Mouse (Mus musculus) myocyte (in vitro differentiated cells): ENCODE data around the gene Tprn. TPM values are rescaled to one million over a fixed set of nuclear protein-coding genes. Genes with fewer than 3 reads are reported as not detected.

Experiments
- H3K27me3 ChIP-seq: one replicate; pipeline ENCODE4 v1.6.1; 2011; ENCODE audit not compliant: control insufficient read depth, insufficient read depth, insufficient read length
- H3K36me3 ChIP-seq: one replicate; pipeline ENCODE4 v1.6.1; 2011; ENCODE audit not compliant: control insufficient read depth, insufficient read depth
- H3K4me2 ChIP-seq: one replicate; pipeline ENCODE4 v1.6.1; 2011; ENCODE audit warnings: low read depth, control low read depth
- H3K4me3 ChIP-seq: one replicate; pipeline ENCODE4 v1.5.1; 2011; ENCODE audit warnings: mild to moderate bottlenecking, control low read depth, moderate library complexity
- H3K79me2 ChIP-seq: one replicate; pipeline ENCODE4 v1.6.1; 2011; ENCODE audit not compliant: control insufficient read depth, insufficient read depth
- H3ac ChIP-seq: one replicate; pipeline ENCODE4 v1.6.1; 2011; ENCODE audit not compliant: control insufficient read depth, insufficient read length
- CEBPB ChIP-seq: IDR thresholded peaks from 2 replicates; pipeline ENCODE4 v1.6.1; 2011; ENCODE audit warnings: mild to moderate bottlenecking, moderate library complexity; ENCODE audit not compliant: poor library complexity, insufficient read depth, severe bottlenecking
- E2F4 ChIP-seq: IDR thresholded peaks from one replicate; pipeline ENCODE4 v1.6.1; 2011; ENCODE audit warnings: mild to moderate bottlenecking, control low read depth, moderate library complexity; ENCODE audit not compliant: insufficient read depth
- MAX ChIP-seq: IDR thresholded peaks from one replicate; pipeline ENCODE4 v1.6.1; 2011; ENCODE audit warnings: low read depth, mild to moderate bottlenecking, control low read depth
- MYOD1 ChIP-seq, 3 experiments: IDR thresholded peaks; one replicate each; pipeline ENCODE4 v1.6.1; 2011; ENCODE audit warnings: control low read depth in 2 of 3, low read depth in 2 of 3, mild to moderate bottlenecking in 2 of 3, moderate library complexity in 1 of 3; ENCODE audit not compliant: insufficient read length in 2 of 3, control insufficient read depth in 1 of 3
- MYOG ChIP-seq, 3 experiments: IDR thresholded peaks; one replicate each; pipeline ENCODE4 v1.6.1; 2011; ENCODE audit warnings: control low read depth in 2 of 3, low read depth in 2 of 3, mild to moderate bottlenecking in 2 of 3; ENCODE audit not compliant: insufficient read length in 2 of 3, control insufficient read depth in 1 of 3, insufficient read depth in 1 of 3
- POLR2A ChIP-seq: IDR thresholded peaks from one replicate; pipeline ENCODE4 v1.6.1; 2011; ENCODE audit warnings: low read depth, mild to moderate bottlenecking, control low read depth, moderate library complexity; ENCODE audit not compliant: insufficient read length
- POLR2AphosphoS2 ChIP-seq: IDR thresholded peaks from one replicate; pipeline ENCODE4 v1.6.1; 2011; ENCODE audit warnings: low read depth, control low read depth; ENCODE audit not compliant: insufficient read length
- REST ChIP-seq: IDR thresholded peaks from one replicate; pipeline ENCODE4 v1.6.1; 2011; ENCODE audit warnings: mild to moderate bottlenecking, control low read depth, moderate library complexity; ENCODE audit not compliant: insufficient read depth, insufficient read length
- SRF ChIP-seq: IDR thresholded peaks from one replicate; pipeline ENCODE4 v1.6.1; 2011; ENCODE audit warnings: low read depth; ENCODE audit not compliant: control insufficient read depth, insufficient read length
- TCF12 ChIP-seq: IDR thresholded peaks from one replicate; pipeline ENCODE4 v1.6.1; 2011; ENCODE audit warnings: mild to moderate bottlenecking, control low read depth; ENCODE audit not compliant: poor library complexity, insufficient read depth, severe bottlenecking
- TCF3 ChIP-seq: IDR thresholded peaks from one replicate; pipeline ENCODE4 v1.6.1; 2011; ENCODE audit warnings: low read depth, control low read depth; ENCODE audit not compliant: insufficient read length
- USF1 ChIP-seq: IDR thresholded peaks from one replicate; pipeline ENCODE4 v1.6.1; 2011; ENCODE audit warnings: low read depth, mild to moderate bottlenecking, control low read depth, moderate library complexity
- polyA plus RNA-seq: library from polyadenylated mRNA; unstranded; fragments of >200 nt; fragmentation: generic; extraction: Trizol; gene quantifications from one replicate; pipeline ENCODE4 v1.2.1, GENCODE M21; 2012; ENCODE audit warnings: missing spikeins

Tprn gene
- polyA plus RNA-seq, 1 experiment: 5.5 TPM

GRCm38 (mm10) chr2:25221331-25221772, 41.1 kb upstream of the Tprn start:
- Histone ChIP-seq H3ac (no peak overlapping the region), H3K79me2 (peaks cover 11% of the 10 kb centered on the region), H3K36me3 (peaks cover 23% of the 10 kb centered on the region), H3K4me2 (no peak overlapping the region), H3K27me3 (no peaks in the 10 kb centered on the region), H3K4me3 (no peak overlapping the region)
- TF ChIP-seq POLR2AphosphoS2 (peak; percentile 86), POLR2A (peak; percentile 37), SRF (no peak)

DNA sequence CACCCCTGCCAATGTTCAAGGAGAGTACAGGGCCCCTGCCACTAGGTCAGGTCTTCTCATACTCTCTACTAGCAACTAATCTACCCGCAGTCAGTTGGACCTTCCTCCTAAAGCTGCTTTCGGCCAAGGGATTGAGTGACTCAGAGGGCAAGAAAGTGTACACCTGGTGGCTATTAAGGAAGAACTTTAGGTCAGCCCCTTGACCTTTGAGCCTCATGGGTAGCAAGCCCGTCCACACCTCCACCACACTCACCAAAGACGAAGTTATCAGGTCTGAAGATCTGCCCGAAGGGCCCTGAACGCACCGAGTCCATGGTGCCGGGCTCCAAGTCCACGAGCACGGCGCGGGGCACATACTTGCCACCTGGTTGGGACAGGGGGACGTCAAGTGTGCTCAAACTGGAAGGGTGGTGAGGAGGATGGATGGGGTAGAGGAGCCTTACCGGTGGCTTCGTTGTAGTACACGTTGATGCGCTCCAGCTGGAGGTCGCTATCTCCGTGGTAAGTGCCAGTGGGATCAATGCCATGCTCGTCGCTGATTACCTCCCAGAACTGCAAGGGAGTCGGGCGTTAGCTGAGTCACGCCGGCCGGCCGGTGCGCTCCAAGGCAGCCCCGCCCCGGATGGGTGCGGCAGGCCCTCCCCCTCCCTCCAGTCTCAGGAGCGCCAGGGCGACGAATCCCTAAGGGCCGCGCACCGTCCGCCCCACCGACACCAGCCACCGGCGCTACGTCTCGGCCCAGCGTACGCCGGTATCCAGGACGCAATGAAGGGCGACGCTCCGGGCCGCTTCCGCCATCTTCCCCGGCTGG, 38.5 kb upstream of the Tprn start:
- H3K36me3 ChIP-seq: peaks cover 23% of the 10 kb centered on the region
- H3K27me3 ChIP-seq: no peaks in the 10 kb centered on the region
- TF ChIP-seq TCF12 (no peak), USF1 (no peak), REST (no peak), POLR2AphosphoS2 (peak; percentile 22), CEBPB (no peak), TCF3 (no peak), E2F4 (no peak), MAX (no peak), MYOD1 (IDR thresholded peaks at IDR 0.05; ENCODE audit: control insufficient read depth in 1 of 3, insufficient read length in 2 of 3, low read depth in 2 of 3) (no peak)
- H3K4me3 ChIP-seq: peak overlapping the region; percentile 99
- H3K4me2 ChIP-seq: peak overlapping the region; percentile 99
- H3K79me2 ChIP-seq: peaks cover 11% of the 10 kb centered on the region
- H3ac ChIP-seq: peak overlapping the region; percentile 59

DNA sequence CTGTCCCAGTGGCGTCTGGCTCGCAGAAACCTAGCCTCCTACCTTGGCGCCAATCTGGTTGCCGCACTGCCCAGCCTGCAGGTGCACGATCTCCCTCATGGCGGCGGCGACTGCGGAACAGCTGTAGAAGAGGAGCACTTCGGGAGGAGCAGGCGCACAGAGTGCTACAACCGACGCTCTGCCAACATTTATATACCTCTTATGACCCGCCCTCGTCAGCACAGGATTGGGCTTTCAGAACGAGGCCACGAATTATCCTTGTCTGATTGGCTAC, 38.0 kb upstream of the Tprn start, which contains the start of gene Tubb4b:
Gene Tubb4b (minus strand): TSS at position 211 of the 274 bp plus-strand sequence.
- Histone ChIP-seq H3K27me3 (no peaks in the 10 kb centered on the region), H3K4me2 (peak within 1 kb of the TSS; percentile 99), H3K4me3 (peak within 1 kb of the TSS; percentile 99), H3ac (peak within 1 kb of the TSS; percentile 59), H3K79me2 (peaks cover 11% of the 10 kb centered on the region), H3K36me3 (peaks cover 23% of the 10 kb centered on the region)
- peak in 2 of 3 experiments; percentile 45 to 68 for TF ChIP-seq MYOD1 (IDR thresholded peaks at IDR 0.05; ENCODE audit: control insufficient read depth in 1 of 3, insufficient read length in 2 of 3, low read depth in 2 of 3)
- no peak for TF ChIP-seq USF1
- TF ChIP-seq MYOG (IDR thresholded peaks at IDR 0.05; ENCODE audit: control insufficient read depth in 1 of 3, insufficient read depth in 1 of 3, insufficient read length in 2 of 3, low read depth in 2 of 3): peak in 2 of 3 experiments; percentile 25 to 71
- peak; percentile 51 for TF ChIP-seq REST
- TF ChIP-seq MAX: no peak
- TF ChIP-seq CEBPB: no peak
- TF ChIP-seq POLR2A: peak; percentile 89
- TF ChIP-seq SRF: no peak
- no peak for TF ChIP-seq E2F4
- TF ChIP-seq TCF12: no peak
- peak; percentile 96 for TF ChIP-seq POLR2AphosphoS2
- peak; percentile 31 for TF ChIP-seq TCF3

- TF ChIP-seq POLR2A (peak; percentile 58), E2F4 (peak; percentile 32), REST (no peak), MYOD1 (IDR thresholded peaks at IDR 0.05; ENCODE audit: control insufficient read depth in 1 of 3, insufficient read length in 2 of 3, low read depth in 2 of 3) (peak in 2 of 3 experiments; percentile 45 to 54), TCF3 (no peak), MYOG (IDR thresholded peaks at IDR 0.05; ENCODE audit: control insufficient read depth in 1 of 3, insufficient read depth in 1 of 3, insufficient read length in 2 of 3, low read depth in 2 of 3) (peak in 2 of 3 experiments; percentile 33 to 44), POLR2AphosphoS2 (peak; percentile 77)
- peak overlapping the region; percentile 76 for H3K4me2 ChIP-seq
Observed at GRCm38 (mm10) chr2:25224766-25225752, 37.4 kb upstream of the Tprn start.

More at GRCm38 (mm10) chr2:25224766-25225752, 37.4 kb upstream of the Tprn start:
- peaks cover 11% of the 10 kb centered on the region for H3K79me2 ChIP-seq
- peaks cover 3% of the 10 kb centered on the region for H3K27me3 ChIP-seq
- H3ac ChIP-seq: peak overlapping the region; percentile 59
- peak overlapping the region; percentile 99 for H3K4me3 ChIP-seq
- H3K36me3 ChIP-seq: peaks cover 23% of the 10 kb centered on the region
